Mouse (Mus musculus) neutrophil, adult 65 days (primary cell): ENCODE measurements around the gene Eddm3b. TPM values are rescaled to one million over a fixed set of nuclear protein-coding genes. Genes with fewer than 3 reads are reported as not detected.

Experiments
- total RNA-seq: library from RNA; stranded (reverse); gene quantifications from 2 replicates; pipeline ENCODE4 v1.2.4, GENCODE M21; 2023

Eddm3b gene
- total RNA-seq, result not detected in 2 replicates

GRCm38 (mm10) chr14:51113916-51114560, at the start of gene Eddm3b:
Gene Eddm3b, plus strand, starts transcription at chr14:51114426.

DNA sequence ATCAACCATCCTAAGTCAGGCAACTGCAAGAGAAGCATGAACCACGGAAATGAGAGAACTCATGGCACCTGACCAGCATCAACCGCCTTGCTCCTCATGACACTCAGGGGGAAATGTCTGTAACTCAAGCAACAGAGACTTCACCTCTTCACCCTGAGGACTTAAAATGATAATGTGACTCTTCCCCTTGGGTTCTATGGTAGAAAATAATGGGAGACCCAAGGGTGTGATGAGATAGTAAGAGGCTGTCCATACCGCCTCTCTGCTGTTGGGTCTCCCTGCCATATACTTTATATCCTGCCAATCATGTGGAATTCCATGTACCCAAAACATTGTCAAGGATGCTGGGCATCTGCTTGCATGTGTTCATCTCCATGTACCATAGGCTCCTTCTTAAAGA, 39.9 kb upstream of the Eddm3b start, which contains the start of gene Olfr750:
TSS of gene Olfr750 (minus strand) at position 101 of the 400 bp plus-strand sequence.

DNA sequence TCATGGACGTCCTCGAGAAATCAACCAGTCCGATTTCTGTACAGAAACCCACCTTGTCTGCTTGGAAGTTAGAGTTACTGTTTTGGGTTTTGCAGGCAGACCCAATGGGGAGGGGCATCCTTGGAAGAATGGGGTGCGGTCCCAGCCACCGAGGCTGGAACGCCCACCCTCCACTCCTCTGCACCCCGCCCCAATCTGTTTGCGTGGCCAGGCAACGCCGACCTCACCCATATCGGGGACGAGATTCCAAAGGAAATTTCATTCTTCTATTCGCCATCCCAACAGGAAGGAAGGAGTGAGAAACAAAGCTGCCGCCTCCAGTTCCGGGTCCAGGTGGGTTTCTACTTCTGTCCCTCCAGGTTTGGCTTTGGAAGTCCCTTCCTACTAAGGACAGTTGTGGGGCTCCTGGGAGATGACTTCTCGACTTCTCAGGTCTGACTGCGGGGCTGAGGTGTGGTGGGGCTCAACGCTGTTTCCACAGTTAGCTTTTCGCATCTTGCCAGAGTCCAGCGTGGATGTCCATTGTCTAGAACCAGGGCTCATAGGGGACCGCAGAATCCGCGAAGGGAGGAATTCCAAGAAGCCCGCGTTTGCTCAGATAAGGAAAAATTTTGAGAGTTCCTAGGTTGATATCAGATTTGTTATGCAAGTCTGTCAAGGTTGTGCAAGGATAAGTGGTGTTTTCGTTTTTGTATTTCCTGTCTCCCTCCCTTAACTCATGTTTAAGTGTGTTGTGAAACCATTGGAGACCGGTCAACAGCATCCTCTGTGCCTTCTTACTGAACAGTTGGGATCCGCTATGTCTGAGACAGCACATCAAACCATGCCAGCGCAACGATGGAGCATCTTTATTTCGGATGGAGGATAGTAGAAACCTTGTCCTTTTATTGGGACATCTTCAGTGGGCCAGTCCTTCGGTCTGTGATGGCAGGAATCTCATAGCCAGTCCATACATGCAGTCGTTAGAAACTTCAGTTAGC, 23.0 kb upstream of the Eddm3b start, which contains the start of the genes Rnase4 and Ang:
TSS of gene Rnase4 (plus strand) at position 157 of the 980 bp plus-strand sequence.
TSS of gene Ang (plus strand) at position 230 of the 980 bp plus-strand sequence.

DNA sequence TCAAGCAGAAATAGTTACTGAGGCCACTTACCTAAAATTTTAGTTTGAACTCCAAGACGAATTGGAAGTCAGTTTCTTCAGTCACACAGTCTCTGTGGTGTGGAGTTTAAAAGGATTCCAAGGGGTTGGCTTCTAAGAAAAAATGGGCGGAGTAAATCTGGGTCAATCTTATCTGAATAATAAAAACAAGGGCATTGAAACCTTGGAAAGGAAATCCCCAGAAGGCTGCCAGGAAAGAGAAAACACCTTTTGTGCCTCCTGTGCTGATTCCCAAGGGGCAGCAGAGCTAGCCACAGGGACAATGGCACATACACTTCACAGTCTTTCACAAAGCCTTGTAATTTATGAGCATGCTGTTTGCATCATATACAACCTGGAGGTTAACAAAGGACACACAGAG, 32.5 kb downstream of the Eddm3b start, which contains the start of gene Rnase1:
TSS of gene Rnase1 (minus strand) at position 101 of the 400 bp plus-strand sequence.

DNA sequence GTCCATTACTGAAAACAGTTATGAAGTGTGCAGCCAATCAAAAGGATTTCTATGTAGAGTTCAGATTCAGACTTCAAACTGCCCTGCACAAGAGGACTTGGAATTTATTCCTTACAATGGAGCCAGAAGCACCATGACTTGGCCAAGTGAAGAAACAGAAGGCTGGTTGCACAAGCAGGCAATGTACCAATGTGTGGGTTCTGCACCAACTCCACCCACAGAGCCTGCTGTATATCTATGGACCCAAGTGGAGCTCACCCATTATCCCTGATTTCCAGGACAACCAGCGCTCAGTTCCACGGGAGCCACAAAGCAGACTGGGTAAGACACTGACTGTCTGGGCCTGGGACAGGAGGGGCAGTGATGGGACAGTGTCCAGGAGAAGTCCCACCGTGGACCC, 47.8 kb downstream of the Eddm3b start, which contains the start of gene Rnase2b:
TSS of gene Rnase2b (plus strand) at position 285 of the 400 bp plus-strand sequence.

Other genes with a start within 250 kb of the Eddm3b start
- gene Tep1, start 243.9 kb upstream of the Eddm3b start, total RNA-seq, result 33.7 and 51.6 TPM in 2 replicates
- 0.13 and 0.18 TPM in 2 replicates for gene Klhl33, start 216.9 kb upstream of the Eddm3b start, total RNA-seq
- 14.8 and 15.6 TPM in 2 replicates for gene Osgep, start 189.5 kb upstream of the Eddm3b start, total RNA-seq
- gene Apex1, start 189.5 kb upstream of the Eddm3b start, total RNA-seq, result 11.9 and 13.5 TPM in 2 replicates
- 64.3 and 86.6 TPM in 2 replicates for gene Pip4p1, start 183.6 kb upstream of the Eddm3b start, total RNA-seq
- 55.5 and 66.9 TPM in 2 replicates for gene Pnp, start 183.3 kb upstream of the Eddm3b start, total RNA-seq
- 43.8 and 69.2 TPM in 2 replicates for gene Gm49342, start 169.9 kb upstream of the Eddm3b start, total RNA-seq
- gene Pnp2, start 158.4 kb upstream of the Eddm3b start, total RNA-seq, result 4.6 and 5.7 TPM in 2 replicates
- gene Rnase10, start 106.7 kb upstream of the Eddm3b start, total RNA-seq, result 0.25 TPM in 1 of 2 replicates, not detected in the other
- gene Rnase9, start 72.6 kb upstream of the Eddm3b start, total RNA-seq, result not detected in 2 replicates
- gene Rnase11, start 64.3 kb upstream of the Eddm3b start, total RNA-seq, result not detected in 2 replicates
- not detected in 2 replicates for gene Rnase12, start 56.8 kb upstream of the Eddm3b start, total RNA-seq
- not detected in 2 replicates for gene Olfr750, start 40.0 kb upstream of the Eddm3b start, total RNA-seq
- gene Rnase4, start 23.3 kb upstream of the Eddm3b start, total RNA-seq, result 3.6 and 5.4 TPM in 2 replicates
- 2.0 and 3.2 TPM in 2 replicates for gene Ang, start 23.3 kb upstream of the Eddm3b start, total RNA-seq
- gene Rnase6, start 9.5 kb downstream of the Eddm3b start, total RNA-seq, result 16.8 and 24.9 TPM in 2 replicates
- gene Rnase1, start 32.4 kb downstream of the Eddm3b start, total RNA-seq, result not detected in 2 replicates
- 1.1 and 1.8 TPM in 2 replicates for gene Rnase2b, start 47.8 kb downstream of the Eddm3b start, total RNA-seq
- not detected in 2 replicates for gene Ang2, start 84.7 kb downstream of the Eddm3b start, total RNA-seq
- gene Ear14, start 89.0 kb downstream of the Eddm3b start, total RNA-seq, result not detected in 2 replicates
- gene Rnase2a, start 141.7 kb downstream of the Eddm3b start, total RNA-seq, result 17.9 and 43.5 TPM in 2 replicates
- not detected in 2 replicates for gene Gm7247, start 247.3 kb downstream of the Eddm3b start, total RNA-seq